Mouse (Mus musculus) G1E-ER4 (cell line): ENCODE measurements around the gene Hdac5. TPM values are rescaled to one million over a fixed set of nuclear protein-coding genes. Genes with fewer than 3 reads are reported as not detected.

ENCODE experiments used
- GATA1 ChIP-seq: IDR thresholded peaks from one replicate; pipeline ENCODE4 v1.8.0; 2012; ENCODE audit warnings: low read length, inconsistent platforms
- polyA plus RNA-seq: library from polyadenylated mRNA; stranded (reverse); fragments of >175 nt; gene quantifications from 2 replicates; pipeline ENCODE4 v1.2.3, GENCODE M21; 2012

Hdac5 gene
- polyA plus RNA-seq, 1 experiment, result 38.8 TPM

GRCm38 (mm10) chr11:102208846-102209245 lies 21.1 kb downstream of the Hdac5 start:
- no peak for TF ChIP-seq GATA1

- no peak for TF ChIP-seq GATA1
These were observed 21.9 kb downstream of the Hdac5 start for GRCm38 (mm10) chr11:102207825-102208777.

DNA sequence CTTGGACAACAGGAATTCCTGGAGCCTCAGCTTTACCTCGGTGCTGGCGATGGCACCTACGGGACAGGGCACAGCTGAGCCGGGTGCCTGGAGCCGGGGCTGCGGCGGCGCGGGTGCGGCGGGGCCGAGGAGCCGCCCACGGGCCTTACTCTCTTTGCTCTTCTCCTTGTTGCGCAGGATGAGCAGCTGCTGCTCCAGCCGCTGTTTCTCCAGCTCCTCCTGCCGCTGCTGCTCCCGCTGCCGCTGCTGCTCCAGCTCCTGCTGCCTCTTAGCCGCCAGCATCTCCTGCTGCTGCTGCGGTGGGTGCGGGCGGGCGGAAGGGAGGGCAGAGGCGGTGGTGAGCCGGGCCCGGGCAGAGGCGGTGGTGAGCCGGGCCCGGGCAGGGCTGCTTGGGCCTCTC lies 23.5 kb downstream of the Hdac5 start:
- TF ChIP-seq GATA1, result no peak

- TF ChIP-seq GATA1, result no peak
These were observed 28.6 kb downstream of the Hdac5 start for GRCm38 (mm10) chr11:102201408-102201821.

DNA sequence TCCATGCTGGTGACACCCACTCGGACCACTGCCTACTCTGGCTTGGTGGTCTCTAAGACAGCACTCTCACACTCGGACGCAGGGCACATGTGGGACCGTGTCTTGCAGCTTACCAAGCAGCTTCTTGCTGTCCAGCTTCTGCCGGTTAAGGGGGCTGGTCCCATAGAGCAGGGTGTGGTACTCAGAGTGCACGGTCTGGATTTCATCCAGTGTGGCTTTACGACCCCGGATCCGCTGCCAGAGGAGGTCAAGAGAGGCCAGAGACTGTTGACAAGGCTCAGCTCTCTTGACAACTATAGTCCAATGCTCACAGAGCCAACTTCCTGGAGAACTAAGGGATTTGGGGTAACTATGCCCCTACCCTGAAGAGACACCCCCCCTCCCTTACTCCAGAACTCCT lies 30.1 kb downstream of the Hdac5 start:
- no peak for TF ChIP-seq GATA1

DNA sequence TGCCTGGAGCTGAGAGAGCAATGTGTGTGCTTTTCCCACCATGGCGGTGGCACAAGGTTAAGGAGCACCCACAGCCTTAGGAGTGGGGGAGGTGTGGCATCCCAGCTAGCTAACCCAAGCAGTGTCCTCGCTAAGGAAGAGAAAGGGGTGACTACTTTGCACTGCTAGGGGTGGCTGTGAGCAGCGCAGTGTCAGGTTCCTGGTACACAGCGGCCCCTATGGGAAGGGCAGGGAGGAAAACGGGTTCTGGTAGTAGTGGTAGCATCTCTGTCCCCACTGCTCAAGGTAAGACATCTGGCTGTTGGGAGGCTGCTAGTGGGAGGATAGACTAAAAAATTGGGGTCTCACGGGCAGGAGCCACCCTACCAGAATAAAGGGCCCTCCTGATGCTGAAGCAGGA lies 31.7 kb downstream of the Hdac5 start:
- TF ChIP-seq GATA1, result no peak

DNA sequence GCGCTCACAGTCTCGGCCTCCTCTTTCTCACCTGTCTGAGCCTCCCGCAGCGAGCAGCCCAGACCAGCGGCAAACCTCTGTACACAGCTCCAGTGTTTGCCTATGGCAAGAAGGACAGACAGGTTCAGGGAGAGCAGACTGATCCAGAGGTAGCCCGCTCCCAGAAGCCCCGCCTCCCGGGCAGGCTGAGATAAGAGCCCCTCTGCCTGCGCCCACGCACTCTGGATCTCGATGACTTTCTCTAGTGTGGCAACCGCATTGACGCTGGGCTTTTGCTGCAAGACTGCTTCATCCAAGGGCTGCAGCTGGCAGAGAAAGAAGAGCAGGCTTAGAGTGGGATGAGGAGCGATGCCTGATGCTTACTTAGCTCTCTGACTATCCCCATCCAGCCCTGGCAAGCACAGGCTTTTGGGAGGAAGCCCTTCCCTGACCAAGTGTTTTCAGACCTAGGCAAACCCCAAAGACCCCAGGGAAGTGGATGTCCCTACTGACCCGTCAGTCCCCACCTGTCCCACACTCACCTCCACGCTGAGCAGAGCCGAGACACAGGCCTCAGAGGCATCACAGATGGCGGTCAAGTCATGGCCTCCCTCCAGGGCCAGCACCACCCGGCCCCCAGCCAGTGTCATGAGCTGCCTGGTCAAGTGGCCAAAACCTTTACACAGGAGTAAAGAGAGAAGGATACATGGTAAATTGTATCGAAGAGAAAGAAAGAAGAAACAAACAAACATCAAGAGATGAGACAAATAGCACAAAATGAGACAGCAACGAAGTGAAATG lies 33.8 kb downstream of the Hdac5 start:
- no peak for TF ChIP-seq GATA1

GRCm38 (mm10) chr11:102193657-102194440 lies 36.1 kb downstream of the Hdac5 start:
- TF ChIP-seq GATA1, result no peak

GRCm38 (mm10) chr11:102190848-102191247 lies 39.1 kb downstream of the Hdac5 start:
- TF ChIP-seq GATA1, result no peak

GRCm38 (mm10) chr11:102189461-102190436 lies 40.2 kb downstream of the Hdac5 start, which contains the start of gene G6pc3:
Gene G6pc3, plus strand, starts transcription at chr11:102189620.
- TF ChIP-seq GATA1, result no peak

DNA sequence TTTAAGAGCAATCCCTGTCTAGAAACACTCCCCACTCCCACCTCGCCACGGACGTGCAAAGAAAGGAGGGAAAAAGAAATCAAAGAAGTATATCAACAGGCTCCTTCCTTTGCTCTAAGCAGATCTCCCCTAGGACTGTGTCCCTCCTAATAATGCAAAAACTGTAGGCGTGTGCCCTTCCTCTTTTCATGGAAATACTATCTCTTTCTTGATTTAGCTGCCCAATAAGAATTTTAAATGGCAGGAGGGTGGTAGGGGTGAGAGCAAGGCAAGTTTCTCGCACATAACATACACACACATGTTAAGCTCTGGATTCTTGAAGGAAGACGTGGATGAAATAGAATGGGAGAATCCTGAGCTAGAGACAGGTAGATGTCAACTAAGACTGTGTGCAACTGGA lies 41.0 kb downstream of the Hdac5 start:
- no peak for TF ChIP-seq GATA1

- TF ChIP-seq GATA1, result no peak
These were observed 43.7 kb downstream of the Hdac5 start for GRCm38 (mm10) chr11:102186235-102186634.

DNA sequence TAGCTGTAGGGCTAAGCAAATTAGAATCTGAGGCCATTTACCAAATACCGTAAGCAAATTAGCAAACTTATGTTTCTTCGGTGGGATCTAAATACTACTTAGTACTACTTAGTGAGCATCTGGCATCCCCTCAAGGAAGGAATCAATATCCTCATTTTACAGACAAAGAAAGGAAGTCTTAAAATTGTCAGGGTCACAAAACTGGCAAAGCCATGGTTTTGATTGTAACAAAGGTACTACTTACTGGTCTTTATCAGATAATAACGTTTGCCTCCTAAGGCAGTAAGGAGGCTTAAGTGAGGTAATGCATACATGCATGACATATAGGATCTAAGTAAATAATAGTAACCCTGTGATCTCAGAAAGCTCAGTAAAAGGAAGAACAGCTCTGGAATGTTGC lies 44.3 kb downstream of the Hdac5 start:
- no peak for TF ChIP-seq GATA1
